Mouse (Mus musculus): ENCODE data around the gene Klhl7. TPM values are rescaled to one million over a fixed set of nuclear protein-coding genes. Genes with fewer than 3 reads are reported as not detected.

The Klhl7 gene
- total RNA-seq (2021): 10 to 100 TPM; 92.7 to 94.8 TPM

GRCm38 (mm10) chr5:24100106-24100809, at the start of gene Klhl7:
Gene Klhl7, plus strand, starts transcription at chr5:24100605.
- peak; percentile 86 to 88 for DNase-seq (ENCODE audit: extremely low spot score in 1 of 2, low spot score in 1 of 2)

GRCm38 (mm10) chr5:24051755-24052675, 48.4 kb upstream of the Klhl7 start:
- DNase-seq (ENCODE audit: extremely low spot score in 1 of 2, low spot score in 1 of 2): no peak

- no peak for DNase-seq (ENCODE audit: extremely low spot score in 1 of 2, low spot score in 1 of 2)
Observed at GRCm38 (mm10) chr5:24053245-24054190, 46.9 kb upstream of the Klhl7 start.

GRCm38 (mm10) chr5:24054382-24054781, 46.0 kb upstream of the Klhl7 start:
- no peak for DNase-seq (ENCODE audit: extremely low spot score in 1 of 2, low spot score in 1 of 2)

- DNase-seq (ENCODE audit: extremely low spot score in 1 of 2, low spot score in 1 of 2): no peak
Observed at GRCm38 (mm10) chr5:24056865-24057264, 43.5 kb upstream of the Klhl7 start.

GRCm38 (mm10) chr5:24057592-24057991, 42.8 kb upstream of the Klhl7 start:
- DNase-seq (ENCODE audit: extremely low spot score in 1 of 2, low spot score in 1 of 2): no peak

GRCm38 (mm10) chr5:24060949-24061348, 39.5 kb upstream of the Klhl7 start:
- DNase-seq (ENCODE audit: extremely low spot score in 1 of 2, low spot score in 1 of 2): no peak

- no peak for DNase-seq (ENCODE audit: extremely low spot score in 1 of 2, low spot score in 1 of 2)
Observed at GRCm38 (mm10) chr5:24063034-24063433, 37.4 kb upstream of the Klhl7 start.

- no peak for DNase-seq (ENCODE audit: extremely low spot score in 1 of 2, low spot score in 1 of 2)
Observed at GRCm38 (mm10) chr5:24063545-24063944, 36.9 kb upstream of the Klhl7 start.

- no peak for DNase-seq (ENCODE audit: extremely low spot score in 1 of 2, low spot score in 1 of 2)
Observed at GRCm38 (mm10) chr5:24068955-24069354, 31.4 kb upstream of the Klhl7 start.

GRCm38 (mm10) chr5:24072031-24072430, 28.4 kb upstream of the Klhl7 start:
- DNase-seq (ENCODE audit: extremely low spot score in 1 of 2, low spot score in 1 of 2): no peak

GRCm38 (mm10) chr5:24076986-24077718, 23.3 kb upstream of the Klhl7 start:
- DNase-seq (ENCODE audit: extremely low spot score in 1 of 2, low spot score in 1 of 2): peak; percentile 27 to 46

GRCm38 (mm10) chr5:24077739-24078306, 22.6 kb upstream of the Klhl7 start:
- no peak for DNase-seq (ENCODE audit: extremely low spot score in 1 of 2, low spot score in 1 of 2)

- no peak for DNase-seq (ENCODE audit: extremely low spot score in 1 of 2, low spot score in 1 of 2)
Observed at GRCm38 (mm10) chr5:24078420-24079179, 21.8 kb upstream of the Klhl7 start.

- no peak for DNase-seq (ENCODE audit: extremely low spot score in 1 of 2, low spot score in 1 of 2)
Observed at GRCm38 (mm10) chr5:24080826-24081225, 19.6 kb upstream of the Klhl7 start.

GRCm38 (mm10) chr5:24084835-24085234, 15.6 kb upstream of the Klhl7 start:
- DNase-seq (ENCODE audit: extremely low spot score in 1 of 2, low spot score in 1 of 2): no peak

GRCm38 (mm10) chr5:24086241-24086640, 14.2 kb upstream of the Klhl7 start:
- no peak for DNase-seq (ENCODE audit: extremely low spot score in 1 of 2, low spot score in 1 of 2)

- no peak for DNase-seq (ENCODE audit: extremely low spot score in 1 of 2, low spot score in 1 of 2)
Observed at GRCm38 (mm10) chr5:24086865-24087264, 13.5 kb upstream of the Klhl7 start.

- DNase-seq (ENCODE audit: extremely low spot score in 1 of 2, low spot score in 1 of 2): no peak
Observed at GRCm38 (mm10) chr5:24088451-24088850, 12.0 kb upstream of the Klhl7 start.

Data from layer of hippocampus, postnatal 25 days (tissue).